11 mouse cellular contexts compared by ENCODE assay signal in the genomic region with DNA sequence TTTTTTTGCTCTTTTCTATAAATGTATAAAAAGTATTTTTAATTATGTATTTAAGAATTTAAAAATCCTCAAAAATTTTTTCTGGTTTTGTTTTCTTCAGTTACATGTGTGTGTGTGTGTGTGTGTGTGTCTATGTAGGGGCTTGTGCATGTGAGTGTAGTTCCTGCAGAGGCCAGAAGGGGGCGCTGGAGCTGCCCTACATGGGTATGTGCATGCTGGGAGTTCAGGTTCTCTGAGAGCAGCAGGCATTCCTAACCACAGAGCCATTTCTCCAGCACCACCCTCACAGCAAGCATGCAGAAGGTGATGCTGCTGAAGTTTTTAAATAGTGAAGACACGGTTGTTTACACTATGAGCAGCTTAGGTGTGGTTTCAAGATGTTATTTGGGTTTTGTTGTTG. TPM values are rescaled to one million over a fixed set of nuclear protein-coding genes. Genes with fewer than 3 reads are reported as not detected.
A peak's percentile ranks its signal among the peaks of the same experiment; 100 is the strongest.
DNase-seq lines count a peak whose midpoint lies in the region; ATAC-seq and TF ChIP-seq lines count a peak whose summit lies in the region.
"Had no signal": no experiment of that assay in that cellular context is flagged by ENCODE, and none has a peak within 500 bp of the region (broad histone marks: within the 10 kb centered on the region; RNA-seq: fewer than 3 reads in every experiment).

No protein-coding gene starts in this region.

- H3K27me3 ChIP-seq in midbrain, embryonic 13.5 days = no peaks in the 10 kb centered on the region

- no peak overlapping the region for H3K4me3 ChIP-seq in left cerebral cortex, adult 2 months
- H3K4me3 ChIP-seq in embryonic fibroblast, embryonic 13.5 days (ENCODE audit: insufficient read depth, low read length) = no peak overlapping the region
- no peak overlapping the region for H3K4me3 ChIP-seq in midbrain, embryonic 13.5 days (replicated peaks)

- 50% methylated on average over 2 of the region's 2 CpGs for WGBS in midbrain, embryonic 13.5 days

- TF ChIP-seq CTCF in left cerebral cortex, adult 2 months (IDR thresholded peaks at IDR 0.05) = peak; percentile 40
- TF ChIP-seq CTCF in embryonic fibroblast, embryonic 13.5 days (IDR thresholded peaks at IDR 0.05; ENCODE audit: borderline replicate concordance, insufficient read depth, low read length) = 0 out of 2 replicates have a peak, but pooled peaks have one; percentile 29

- ATAC-seq in midbrain, embryonic 13.5 days = no peak

- peaks cover 19% of the 10 kb centered on the region for H3K36me3 ChIP-seq in midbrain, embryonic 13.5 days

- H3K9me3 ChIP-seq in midbrain, embryonic 13.5 days = no peaks in the 10 kb centered on the region

- H3K9ac ChIP-seq in midbrain, embryonic 13.5 days (replicated peaks) = no peak overlapping the region

- no peak overlapping the region for H3K4me2 ChIP-seq in midbrain, embryonic 13.5 days (replicated peaks)

- intact Hi-C loops in left cerebral cortex, adult 2 months (cut with DNase I) = no loop called here
- intact Hi-C loops in left cerebral cortex, postnatal 25 days (cut with DNase I) = no loop called here

- TF ChIP-seq POLR2A in embryonic fibroblast, embryonic 13.5 days (IDR thresholded peaks at IDR 0.05; ENCODE audit: low read depth, low read length) = no peak

- H3K27ac ChIP-seq in left cerebral cortex, adult 2 months = no peak overlapping the region
- H3K27ac ChIP-seq in embryonic fibroblast, embryonic 13.5 days (ENCODE audit: insufficient read depth, low read length) = no peak overlapping the region
- H3K27ac ChIP-seq in midbrain, embryonic 13.5 days = no peak overlapping the region

- H3K4me1 ChIP-seq in embryonic fibroblast, embryonic 13.5 days (ENCODE audit: control insufficient read depth, insufficient read depth, low read length) = no peaks in the 10 kb centered on the region
- H3K4me1 ChIP-seq in midbrain, embryonic 13.5 days (replicated peaks) = no peaks in the 10 kb centered on the region

- no peak for DNase-seq in left cerebral cortex, adult 2 months (ENCODE audit: extremely low spot score in 1 of 2, low spot score in 2 of 2)
- no peak for DNase-seq in left cerebral cortex, postnatal 25 days (ENCODE audit: low spot score in 2 of 2)
- DNase-seq in 3T3-L1 (ENCODE audit: low read depth, low spot score) = peak; percentile 27
- peak; percentile 12 to 26 for DNase-seq in B cell, adult 2 months
- DNase-seq in ovary, postnatal 10 days (ENCODE audit: low spot score) = no peak
- DNase-seq in embryo, embryonic 10 days (ENCODE audit: low spot score) = no peak
- DNase-seq: gastrocnemius, postnatal 14 days; heart, postnatal 36 days; lung, adult 18-20 months had no signal

RNA-seq across cellular contexts. Expression of a gene that starts 41.4 kb away (rescaled TPM):
- total RNA-seq in left cerebral cortex, adult 2 months (2021) = 100 to 1,000 TPM; 103 to 112 TPM
- total RNA-seq in left cerebral cortex, postnatal 25 days (2021) = 100 to 1,000 TPM; 103 to 111 TPM
- 205 and 228 TPM in 2 replicates for polyA plus RNA-seq in embryonic fibroblast, embryonic 13.5 days (2011; ENCODE audit: insufficient read length, low read depth, missing spikeins)
- 69.8 and 70.2 TPM in 2 replicates for polyA plus RNA-seq in midbrain, embryonic 13.5 days (2015; fragmentation: Nextera tagmentation; extraction: Ambion mirVana)

Comparison
In these comparisons a context has a peak if more than half of its experiments do, and no peak if none do; other contexts are left out.
1. DNase-seq: peak in 3T3-L1 (single experiment) and B cell, adult 2 months (2 of 2); none in left cerebral cortex, adult 2 months (0 of 2), left cerebral cortex, postnatal 25 days (0 of 2), ovary, postnatal 10 days (single experiment) and embryo, embryonic 10 days (single experiment).